Mouse (Mus musculus): Measurements from ENCODE around the gene Ccdc125. TPM values are rescaled to one million over a fixed set of nuclear protein-coding genes. Genes with fewer than 3 reads are reported as not detected.

Gene Ccdc125
- polyA plus RNA-seq (2012; rRNA removed), result 1.9 and 3.3 TPM in 2 replicates
- polyA plus RNA-seq (2014; fragmentation: Nextera tagmentation; extraction: Ambion mirVana), result 2.9 and 3.4 TPM in 2 replicates

GRCm38 (mm10) chr13:100669291-100670022 is at the start of gene Ccdc125:
TSS of gene Ccdc125 (plus strand) at chr13:100669717.
- WGBS, result 0% methylated on average over 44 of the region's 44 CpGs
- Histone ChIP-seq H3K4me3 (replicated peaks; ENCODE audit: low read length) (peak within 1 kb of the TSS; percentile 53), H3K4me1 (ENCODE audit: control insufficient read depth, insufficient read depth, low read length) (no peaks in the 10 kb centered on the region), H3K9me3 (ENCODE audit: control insufficient read depth, low read length) (no peaks in the 10 kb centered on the region), H3K27me3 (ENCODE audit: control insufficient read depth, insufficient read depth, low read length) (no peaks in the 10 kb centered on the region), H3K9ac (ENCODE audit: low read depth, low read length, severe bottlenecking) (peak within 1 kb of the TSS; percentile 75), H3K4me2 (replicated peaks; ENCODE audit: low read depth, low read length, severe bottlenecking) (peak within 1 kb of the TSS; percentile 85), H3K36me3 (ENCODE audit: control insufficient read depth, insufficient read depth, low read length) (peaks cover 18% of the 10 kb centered on the region), H3K27ac (replicated peaks; ENCODE audit: low read depth, low read length) (0 out of 2 replicates have a peak within 1 kb of the TSS, but pooled peaks have one; percentile 5)
- ATAC-seq (ENCODE audit: low FRiP score, low read depth) (peak; percentile 62; the same call in 1 of the 2 replicates), DNase-seq (ENCODE audit: low spot score) (peak; percentile 20)
- TF ChIP-seq POLR2A (IDR thresholded peaks at IDR 0.05; ENCODE audit: borderline replicate concordance, extremely low read depth, insufficient read depth, insufficient read length), result peak; percentile 30; the same call in 1 of the 2 replicates

- no peak for DNase-seq (ENCODE audit: low spot score)
These were observed 47.3 kb upstream of the Ccdc125 start for GRCm38 (mm10) chr13:100622241-100622640.

GRCm38 (mm10) chr13:100634106-100634691 is 35.3 kb upstream of the Ccdc125 start:
- 92% methylated on average over 3 of the region's 3 CpGs for WGBS
- H3K9ac ChIP-seq (ENCODE audit: low read depth, low read length, severe bottlenecking), result no peak overlapping the region
- no peak for TF ChIP-seq POLR2A (IDR thresholded peaks at IDR 0.05; ENCODE audit: borderline replicate concordance, extremely low read depth, insufficient read depth, insufficient read length)

More at GRCm38 (mm10) chr13:100622241-100622640, 47.3 kb upstream of the Ccdc125 start:
- Histone ChIP-seq H3K9ac (ENCODE audit: low read depth, low read length, severe bottlenecking) (no peak overlapping the region), H3K27me3 (ENCODE audit: control insufficient read depth, insufficient read depth, low read length) (no peaks in the 10 kb centered on the region), H3K4me2 (replicated peaks; ENCODE audit: low read depth, low read length, severe bottlenecking) (no peak overlapping the region), H3K4me1 (ENCODE audit: control insufficient read depth, insufficient read depth, low read length) (no peaks in the 10 kb centered on the region), H3K27ac (replicated peaks; ENCODE audit: low read depth, low read length) (no peak overlapping the region), H3K4me3 (replicated peaks; ENCODE audit: low read length) (no peak overlapping the region), H3K36me3 (ENCODE audit: control insufficient read depth, insufficient read depth, low read length) (peaks cover 71% of the 10 kb centered on the region), H3K9me3 (ENCODE audit: control insufficient read depth, low read length) (no peaks in the 10 kb centered on the region)
- ATAC-seq (ENCODE audit: low FRiP score, low read depth), result no peak
- WGBS, result 89% methylated on average over 4 of the region's 4 CpGs
- TF ChIP-seq POLR2A (IDR thresholded peaks at IDR 0.05; ENCODE audit: borderline replicate concordance, extremely low read depth, insufficient read depth, insufficient read length), result no peak

GRCm38 (mm10) chr13:100642471-100643209 is 26.9 kb upstream of the Ccdc125 start:
- peaks cover 72% of the 10 kb centered on the region for H3K36me3 ChIP-seq (ENCODE audit: control insufficient read depth, insufficient read depth, low read length)

More at GRCm38 (mm10) chr13:100634106-100634691, 35.3 kb upstream of the Ccdc125 start:
- Histone ChIP-seq H3K36me3 (ENCODE audit: control insufficient read depth, insufficient read depth, low read length) (peaks cover 70% of the 10 kb centered on the region), H3K9me3 (ENCODE audit: control insufficient read depth, low read length) (no peaks in the 10 kb centered on the region), H3K4me3 (replicated peaks; ENCODE audit: low read length) (no peak overlapping the region), H3K27me3 (ENCODE audit: control insufficient read depth, insufficient read depth, low read length) (no peaks in the 10 kb centered on the region), H3K4me2 (replicated peaks; ENCODE audit: low read depth, low read length, severe bottlenecking) (no peak overlapping the region), H3K4me1 (ENCODE audit: control insufficient read depth, insufficient read depth, low read length) (no peaks in the 10 kb centered on the region), H3K27ac (replicated peaks; ENCODE audit: low read depth, low read length) (no peak overlapping the region)
- DNase-seq (ENCODE audit: low spot score) (no peak), ATAC-seq (ENCODE audit: low FRiP score, low read depth) (no peak)

GRCm38 (mm10) chr13:100648223-100648622 is 21.3 kb upstream of the Ccdc125 start:
- Histone ChIP-seq H3K4me1 (ENCODE audit: control insufficient read depth, insufficient read depth, low read length) (peaks cover 6% of the 10 kb centered on the region), H3K27me3 (ENCODE audit: control insufficient read depth, insufficient read depth, low read length) (no peaks in the 10 kb centered on the region), H3K27ac (replicated peaks; ENCODE audit: low read depth, low read length) (no peak overlapping the region), H3K9ac (ENCODE audit: low read depth, low read length, severe bottlenecking) (no peak overlapping the region), H3K4me2 (replicated peaks; ENCODE audit: low read depth, low read length, severe bottlenecking) (no peak overlapping the region), H3K36me3 (ENCODE audit: control insufficient read depth, insufficient read depth, low read length) (peaks cover 37% of the 10 kb centered on the region), H3K4me3 (replicated peaks; ENCODE audit: low read length) (no peak overlapping the region), H3K9me3 (ENCODE audit: control insufficient read depth, low read length) (no peaks in the 10 kb centered on the region)
- DNase-seq (ENCODE audit: low spot score) (no peak), ATAC-seq (ENCODE audit: low FRiP score, low read depth) (no peak)
- WGBS, result 94% methylated on average over 8 of the region's 8 CpGs
- TF ChIP-seq POLR2A (IDR thresholded peaks at IDR 0.05; ENCODE audit: borderline replicate concordance, extremely low read depth, insufficient read depth, insufficient read length), result no peak

More at GRCm38 (mm10) chr13:100642471-100643209, 26.9 kb upstream of the Ccdc125 start:
- Histone ChIP-seq H3K27ac (replicated peaks; ENCODE audit: low read depth, low read length) (no peak overlapping the region), H3K9ac (ENCODE audit: low read depth, low read length, severe bottlenecking) (no peak overlapping the region), H3K4me1 (ENCODE audit: control insufficient read depth, insufficient read depth, low read length) (no peaks in the 10 kb centered on the region), H3K9me3 (ENCODE audit: control insufficient read depth, low read length) (no peaks in the 10 kb centered on the region), H3K4me2 (replicated peaks; ENCODE audit: low read depth, low read length, severe bottlenecking) (no peak overlapping the region), H3K4me3 (replicated peaks; ENCODE audit: low read length) (no peak overlapping the region), H3K27me3 (ENCODE audit: control insufficient read depth, insufficient read depth, low read length) (no peaks in the 10 kb centered on the region)
- TF ChIP-seq POLR2A (IDR thresholded peaks at IDR 0.05; ENCODE audit: borderline replicate concordance, extremely low read depth, insufficient read depth, insufficient read length), result no peak
- ATAC-seq (ENCODE audit: low FRiP score, low read depth) (no peak), DNase-seq (ENCODE audit: low spot score) (no peak)
- 87% methylated on average over 4 of the region's 4 CpGs for WGBS

Data from limb, embryonic 14.5 days (tissue).